Mouse (Mus musculus) heart, adult 18-20 months (tissue): ENCODE data around the gene Fbxw10. TPM values are rescaled to one million over a fixed set of nuclear protein-coding genes. Genes with fewer than 3 reads are reported as not detected.
A peak's percentile ranks its signal among the peaks of the same experiment; 100 is the strongest.

ENCODE experiments used
- DNase-seq, 2 experiments: peaks; one replicate each; pipeline ENCODE4 v3.0.0; 2021 to 2022; ENCODE audit warnings: mixed read lengths in 1 of 2
- long read RNA-seq, 2 experiments: library from polyadenylated mRNA; stranded (forward); transcript quantifications; one replicate each; pipeline ENCODE4 v2.0.0; 2021
- total RNA-seq, 2 experiments: library from RNA; stranded (reverse); gene quantifications; 2 replicates each; pipeline ENCODE4 v1.2.3; 2021

The Fbxw10 gene
- under 1 TPM; 0.31 to 0.45 TPM for total RNA-seq
- long read RNA-seq, experiment 1: 0 reads
- long read RNA-seq, experiment 2: 0 reads

DNA sequence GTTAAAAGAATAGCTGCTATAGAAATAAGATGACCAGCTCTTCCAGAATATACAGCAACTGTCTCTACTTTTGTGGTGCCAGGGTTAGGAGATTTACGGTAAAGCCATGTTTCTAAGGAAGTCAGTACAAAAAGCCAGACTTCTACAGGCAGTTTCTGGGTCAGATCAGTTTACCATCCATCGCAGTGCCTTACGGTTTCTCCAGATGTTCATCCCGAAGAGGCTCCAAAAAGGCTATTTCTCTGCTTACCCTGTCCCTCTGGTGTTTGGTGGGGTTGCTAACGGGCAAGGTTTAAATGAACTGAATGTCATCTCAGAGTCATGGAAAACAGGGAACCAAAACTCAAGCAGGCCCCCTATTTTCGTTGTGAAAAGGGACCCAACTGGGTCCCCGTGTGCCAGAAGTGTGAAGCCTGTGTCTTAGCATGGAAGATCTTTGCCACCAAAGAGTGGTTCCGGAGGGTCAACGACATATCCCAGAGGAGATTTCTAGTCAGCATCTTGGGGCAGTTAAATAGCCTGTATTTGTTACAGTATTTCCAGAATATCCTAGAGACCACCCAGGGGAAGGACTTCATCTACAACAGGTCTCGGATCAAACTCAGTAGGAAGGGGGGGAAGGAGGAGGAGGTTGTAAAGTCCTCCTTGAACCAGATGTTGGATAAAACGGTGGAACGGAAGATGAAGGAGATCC is at the start of gene Fbxw10:
Gene Fbxw10, plus strand, starts transcription at position 109 of the 694 bp plus-strand sequence.
- peak; percentile 36 to 58 for DNase-seq

DNA sequence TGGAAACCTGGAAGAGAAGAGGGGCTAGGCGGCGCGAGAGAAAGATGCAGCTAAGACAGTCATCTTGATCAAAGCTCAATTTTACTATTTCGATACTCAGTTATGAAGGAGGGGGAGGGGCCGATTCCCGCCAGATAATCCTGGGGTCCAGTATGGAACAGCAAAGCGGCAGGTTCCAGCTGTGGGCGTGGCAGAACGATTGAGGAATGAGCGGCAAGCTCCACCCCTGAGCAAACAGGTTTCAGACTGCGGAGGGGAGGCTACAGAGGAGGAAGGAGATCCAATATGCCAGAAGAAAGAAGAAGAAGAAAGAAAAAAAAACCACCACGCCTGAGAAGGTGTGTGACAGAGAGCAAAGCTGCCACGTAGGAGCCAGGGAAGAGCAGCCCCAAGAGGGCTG is 42.8 kb upstream of the Fbxw10 start:
- DNase-seq: no peak

DNA sequence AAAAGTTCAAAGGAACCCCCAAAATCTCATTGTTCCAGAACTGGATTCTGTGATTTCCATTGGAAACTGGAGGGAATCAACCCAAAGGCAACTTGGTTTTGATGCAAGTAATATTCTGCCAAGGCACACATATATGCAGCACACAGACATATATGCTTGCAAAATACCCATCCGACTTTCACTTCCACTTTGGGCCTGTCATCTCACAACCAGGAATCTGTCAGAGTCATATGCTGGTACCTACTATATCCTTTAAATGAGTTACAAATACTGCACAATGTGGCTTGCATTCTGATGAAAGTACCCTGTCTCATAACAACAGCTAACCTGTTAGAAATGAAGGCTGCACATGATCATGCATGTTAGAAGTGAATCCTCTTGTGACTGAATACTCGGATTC is 38.9 kb upstream of the Fbxw10 start:
- no peak for DNase-seq

- DNase-seq: peak; percentile 22 to 55
These were observed 37.7 kb upstream of the Fbxw10 start for GRCm38 (mm10) chr11:62809201-62809600.

DNA sequence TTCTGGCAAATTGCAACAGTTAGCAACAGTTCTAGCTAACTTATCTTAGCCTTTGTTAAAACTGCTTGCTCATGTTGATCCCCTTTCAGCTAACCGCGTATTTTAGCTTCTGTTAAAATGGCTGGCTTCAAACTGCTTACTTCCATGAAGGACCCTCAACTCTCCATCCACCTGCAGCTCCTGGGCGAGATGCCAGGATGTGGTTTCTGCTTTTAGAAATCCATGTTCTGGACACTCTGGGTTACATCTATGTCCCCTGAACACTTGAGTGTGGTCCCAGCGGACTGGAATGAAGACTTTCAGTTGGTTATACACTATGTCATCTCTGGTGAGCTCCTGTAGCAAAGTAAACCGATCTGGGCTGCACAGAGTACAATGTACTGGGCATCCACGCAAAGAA is 34.6 kb upstream of the Fbxw10 start:
- no peak for DNase-seq

GRCm38 (mm10) chr11:62813497-62813896 is 33.4 kb upstream of the Fbxw10 start:
- DNase-seq: no peak

- DNase-seq: no peak
These were observed 32.8 kb upstream of the Fbxw10 start for GRCm38 (mm10) chr11:62813970-62814624.

DNA sequence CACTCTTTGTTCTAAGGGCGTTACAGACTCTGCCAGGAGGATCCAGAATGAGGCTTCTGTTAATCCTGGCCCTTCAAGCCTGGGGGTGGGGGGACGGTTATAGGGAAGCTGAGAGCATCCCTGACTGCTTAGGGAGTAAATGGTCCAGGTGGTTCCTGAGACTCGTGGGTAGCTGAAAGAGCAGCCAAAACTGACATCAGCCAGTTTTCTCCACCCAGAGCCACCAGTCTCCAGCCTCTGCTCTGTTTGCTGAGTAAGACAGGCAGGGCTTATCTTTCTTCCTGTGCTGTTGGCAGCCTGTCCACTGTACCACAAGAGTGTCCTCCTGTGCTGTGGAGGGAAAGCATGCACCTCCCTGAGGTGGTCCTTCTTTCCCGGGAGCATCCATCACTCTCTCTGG is 32.2 kb upstream of the Fbxw10 start:
- DNase-seq: no peak

DNA sequence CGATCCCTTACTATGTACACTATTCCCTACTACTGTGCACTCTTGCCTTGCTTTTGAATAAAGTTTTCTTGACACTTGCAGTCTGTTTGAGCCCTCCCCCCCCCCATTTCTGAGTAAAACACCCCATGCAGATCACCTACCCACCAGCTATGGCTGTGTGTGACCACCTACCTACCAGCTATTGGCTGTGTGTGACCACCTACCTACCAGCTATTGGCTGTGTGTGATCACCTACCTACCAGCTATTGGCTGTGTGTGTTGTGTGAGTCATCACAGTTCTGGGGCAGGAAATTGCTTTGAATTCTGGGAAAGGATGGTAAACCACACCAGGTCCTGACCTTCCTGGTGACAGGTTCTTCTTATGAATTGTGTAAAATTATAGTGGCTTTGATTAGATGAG is 31.4 kb upstream of the Fbxw10 start:
- no peak for DNase-seq

DNA sequence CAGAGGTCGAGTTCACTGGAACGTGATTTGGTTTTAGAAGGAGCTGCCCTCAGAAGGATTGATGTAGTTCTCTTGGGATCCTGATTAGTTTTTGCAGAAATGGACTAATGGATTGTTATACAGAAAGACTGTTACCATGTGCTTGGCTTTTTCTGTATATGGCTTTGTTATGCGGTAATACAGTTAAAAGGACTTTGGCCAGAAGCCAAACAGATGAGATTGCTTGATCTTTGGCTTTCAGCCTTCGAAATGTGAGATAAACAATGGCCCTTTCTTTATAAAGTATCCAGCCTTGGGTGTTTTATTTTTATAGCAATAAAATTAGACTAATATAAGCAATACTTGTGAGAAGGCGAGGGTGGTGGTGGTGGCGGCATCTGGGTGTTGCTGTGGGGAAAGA is 30.3 kb upstream of the Fbxw10 start:
- no peak for DNase-seq

DNA sequence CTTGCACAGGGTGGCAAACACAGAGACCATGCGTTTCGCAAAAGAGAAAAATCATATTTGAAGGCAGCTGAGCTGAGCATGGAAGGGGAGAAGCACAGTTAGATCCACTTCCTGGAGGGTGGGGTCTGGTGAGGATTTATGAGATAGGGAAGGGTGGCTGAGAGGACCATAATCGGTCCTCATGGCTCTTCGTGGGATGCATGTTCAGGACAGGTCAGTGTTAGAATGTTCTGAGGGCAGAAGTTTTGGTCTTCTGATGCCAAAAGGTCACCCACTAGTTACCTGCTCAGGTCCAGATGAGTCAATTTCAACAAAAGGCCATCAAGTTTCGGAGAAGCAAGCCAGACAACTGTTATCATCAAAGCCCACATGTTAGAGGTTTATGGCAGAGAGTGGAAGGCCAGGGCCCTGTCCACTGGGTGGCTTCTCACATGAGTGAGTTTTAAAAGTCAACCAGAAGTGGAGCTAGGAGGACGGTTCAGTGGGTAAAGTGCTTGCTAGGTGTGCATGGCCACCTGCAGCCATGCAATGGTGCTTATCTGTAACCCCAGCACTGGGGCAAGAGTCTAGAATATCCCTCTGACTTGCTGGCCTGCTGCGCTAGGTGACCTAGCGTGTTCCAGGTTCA is 27.7 kb upstream of the Fbxw10 start:
- DNase-seq: no peak

GRCm38 (mm10) chr11:62820059-62820541 is 26.8 kb upstream of the Fbxw10 start, which contains the start of gene Trim16:
Gene Trim16 (plus strand): TSS chr11:62820231.
- peak; percentile 87 to 93 for DNase-seq

DNA sequence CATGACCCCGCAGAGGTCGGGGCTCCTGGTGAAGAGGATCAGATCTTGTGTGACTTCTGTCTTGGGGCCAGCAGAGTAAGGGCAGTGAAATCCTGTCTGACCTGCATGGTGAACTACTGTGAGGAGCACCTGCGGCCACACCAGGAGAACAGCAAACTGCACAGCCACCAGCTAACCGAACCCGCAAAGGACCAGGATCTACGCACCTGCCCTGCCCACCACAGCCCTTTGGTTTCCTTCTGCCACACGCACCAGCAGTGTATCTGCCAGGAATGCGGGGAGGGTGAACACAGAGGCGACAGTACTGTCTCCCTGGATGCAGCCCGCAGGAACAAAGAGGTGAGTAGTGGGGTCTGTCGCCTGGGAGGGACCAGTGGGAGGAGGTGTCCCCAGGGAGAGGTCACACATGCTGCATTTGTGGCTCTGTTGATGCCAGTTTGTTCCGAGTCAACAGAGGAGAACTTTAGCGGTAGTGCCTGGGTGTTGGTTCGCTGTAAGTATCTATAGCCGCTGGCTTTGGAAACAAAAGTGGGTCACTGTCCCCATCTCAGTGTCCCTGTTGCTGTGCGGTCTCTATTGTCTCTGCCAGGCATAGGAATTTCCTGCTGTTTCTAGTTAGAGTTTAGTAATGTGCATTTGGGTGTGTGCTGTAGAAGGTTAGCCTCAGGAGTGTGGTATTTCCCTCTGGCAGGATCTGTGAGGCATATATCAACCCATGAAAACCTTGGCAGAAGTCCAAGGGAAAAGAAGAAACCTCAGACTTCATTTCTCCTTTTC is 26.0 kb upstream of the Fbxw10 start:
- peak; percentile 31 to 64 for DNase-seq

GRCm38 (mm10) chr11:62821893-62822292 is 25.0 kb upstream of the Fbxw10 start:
- DNase-seq: peak; percentile 51 to 77

GRCm38 (mm10) chr11:62824211-62824610 is 22.7 kb upstream of the Fbxw10 start:
- no peak for DNase-seq

DNA sequence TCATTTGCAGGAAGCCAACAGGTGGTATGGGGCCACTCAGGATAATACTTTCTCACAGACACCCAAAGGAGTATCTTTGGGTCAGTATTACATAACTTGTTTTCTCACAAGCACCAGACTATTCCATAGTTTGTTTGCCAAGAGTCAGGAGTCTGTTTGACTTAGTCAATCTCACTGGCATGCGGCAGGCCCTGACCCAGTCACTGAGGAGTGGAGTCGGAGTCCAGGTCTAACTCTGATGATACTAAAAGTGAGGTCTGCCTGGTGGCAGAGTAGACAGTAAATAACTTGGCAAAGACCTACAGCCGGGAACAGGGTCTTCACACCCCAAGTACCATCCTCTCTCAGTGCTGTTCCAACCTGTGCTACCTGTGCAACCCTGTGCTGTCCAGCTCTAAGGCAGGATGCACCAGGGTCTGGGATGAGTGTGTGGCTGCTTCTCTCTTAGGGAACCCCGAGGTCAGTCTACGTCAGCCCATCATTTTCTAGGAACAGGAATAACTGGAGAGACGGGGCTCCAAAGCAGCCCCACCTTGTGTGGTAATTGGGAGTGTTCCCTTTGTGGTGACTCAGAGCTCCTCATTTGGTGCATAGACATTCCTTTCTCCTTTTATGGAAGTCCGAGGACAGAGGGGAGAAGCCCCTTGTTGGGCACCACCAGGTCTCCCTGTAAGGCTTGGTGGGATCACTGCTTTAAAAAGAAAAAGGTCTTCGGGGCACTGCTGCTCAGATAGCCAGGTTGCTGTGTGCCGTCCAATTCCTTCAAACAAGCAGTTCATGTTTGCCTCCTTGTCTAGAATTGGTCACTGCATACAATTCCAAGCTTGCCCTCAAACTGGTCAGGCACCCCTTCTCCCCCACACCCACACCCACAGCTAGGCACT is 21.4 kb upstream of the Fbxw10 start:
- DNase-seq: no peak

DNA sequence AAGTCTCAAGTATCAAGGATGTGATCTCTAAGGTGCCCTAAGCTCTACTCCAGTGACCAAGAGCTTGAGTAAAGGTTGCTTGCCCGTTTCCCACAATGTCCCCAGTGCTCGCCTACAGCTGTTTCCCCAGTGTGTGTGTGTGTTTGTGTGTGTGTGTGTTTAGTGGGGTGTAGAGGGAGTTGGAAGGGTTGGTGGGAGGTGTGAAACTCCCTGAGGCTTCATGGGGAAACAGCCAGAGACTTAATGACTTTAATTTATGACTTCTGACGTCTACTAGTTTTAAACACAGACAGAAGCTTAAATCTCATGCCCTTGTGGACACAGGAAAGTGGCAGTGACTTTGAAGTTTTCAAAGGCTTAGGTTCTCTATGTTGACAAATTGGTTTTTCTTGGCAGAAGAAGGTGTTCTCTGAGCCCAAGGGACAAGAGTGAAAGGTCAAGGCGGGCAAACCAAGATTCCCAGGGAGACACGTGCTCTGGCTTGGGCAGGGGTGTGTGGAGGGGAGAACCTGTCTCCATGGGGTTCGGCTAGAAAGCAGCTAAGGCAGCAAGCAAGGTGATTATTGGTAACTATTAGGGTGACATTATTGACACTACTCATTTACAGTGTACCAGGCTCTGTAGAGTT is 20.6 kb upstream of the Fbxw10 start:
- no peak for DNase-seq

GRCm38 (mm10) chr11:62827135-62827534 is 19.7 kb upstream of the Fbxw10 start:
- no peak for DNase-seq

DNA sequence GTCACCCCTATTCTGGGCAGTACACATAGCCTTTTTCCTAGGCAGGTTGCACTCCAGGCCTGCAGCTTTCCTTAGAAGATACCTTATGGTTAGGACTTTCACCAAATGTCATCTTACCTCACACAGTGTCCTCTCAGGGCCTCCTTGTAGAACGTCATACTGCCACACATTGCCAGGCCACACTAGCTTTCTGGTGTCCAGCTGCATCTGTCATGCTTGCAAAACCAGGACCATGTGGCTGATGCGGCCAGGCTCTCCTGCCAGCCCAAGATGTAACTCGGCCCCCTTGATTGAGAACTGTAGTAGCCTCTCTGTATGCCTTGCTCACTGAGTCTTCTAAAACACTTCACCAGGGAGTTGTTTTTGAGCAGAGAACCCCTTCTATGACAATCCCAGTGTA is 19.0 kb upstream of the Fbxw10 start:
- no peak for DNase-seq

DNA sequence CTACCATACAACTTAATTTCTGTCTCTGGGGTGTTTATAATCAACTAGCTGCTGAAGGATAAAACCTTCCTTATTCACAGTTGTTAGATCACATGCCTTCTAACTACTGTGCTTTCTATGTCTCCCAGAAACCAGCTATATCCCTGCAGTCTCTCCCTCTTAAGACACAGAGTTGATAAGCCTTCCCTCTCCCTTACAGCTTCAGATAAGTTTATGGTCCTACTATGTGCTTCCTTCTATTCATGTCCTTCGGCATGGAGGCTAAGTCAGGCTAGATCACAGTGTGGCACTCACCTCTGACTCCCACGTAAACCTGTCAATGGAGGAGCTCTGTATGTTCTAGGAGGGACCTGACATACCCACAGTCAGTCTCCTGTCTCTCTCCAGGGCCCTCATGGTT is 16.5 kb upstream of the Fbxw10 start:
- no peak for DNase-seq

GRCm38 (mm10) chr11:62831906-62832305 is 15.0 kb upstream of the Fbxw10 start:
- no peak for DNase-seq
